Mouse (Mus musculus): ENCODE measurements around the gene Ruvbl2. TPM values are rescaled to one million over a fixed set of nuclear protein-coding genes. Genes with fewer than 3 reads are reported as not detected.

Gene Ruvbl2
- polyA plus RNA-seq, 1 experiment from 2014 or later, result 115 TPM

- Histone ChIP-seq H3K4me2 (ENCODE audit: low read depth, low read length) (no peak overlapping the region), H3K36me3 (ENCODE audit: control insufficient read depth, insufficient read depth, low read length) (no peaks in the 10 kb centered on the region), H3K4me1 (ENCODE audit: control insufficient read depth, insufficient read depth, low read length) (peaks cover 14% of the 10 kb centered on the region; the same call in 1 of the 2 replicates), H3K9me3 (replicated peaks; ENCODE audit: control insufficient read depth, low read length) (no peaks in the 10 kb centered on the region), H3K4me3 (replicated peaks; ENCODE audit: low read length) (no peak overlapping the region), H3K27ac (ENCODE audit: low read length) (no peak overlapping the region), H3K27me3 (ENCODE audit: control insufficient read depth, insufficient read depth, low read length) (peaks cover 54% of the 10 kb centered on the region), H3K9ac (ENCODE audit: low read length) (no peak overlapping the region)
- WGBS, result 79% methylated on average over 8 of the region's 8 CpGs
- ATAC-seq (ENCODE audit: insufficient read depth, low FRiP score), result no peak
These were observed 28.3 kb downstream of the Ruvbl2 start for GRCm38 (mm10) chr7:45409497-45410163.

GRCm38 (mm10) chr7:45408949-45409348 lies 28.9 kb downstream of the Ruvbl2 start:
- ATAC-seq (ENCODE audit: insufficient read depth, low FRiP score), result no peak
- Histone ChIP-seq H3K9ac (ENCODE audit: low read length) (no peak overlapping the region), H3K36me3 (ENCODE audit: control insufficient read depth, insufficient read depth, low read length) (no peaks in the 10 kb centered on the region), H3K9me3 (replicated peaks; ENCODE audit: control insufficient read depth, low read length) (no peaks in the 10 kb centered on the region), H3K4me2 (ENCODE audit: low read depth, low read length) (no peak overlapping the region), H3K4me1 (ENCODE audit: control insufficient read depth, insufficient read depth, low read length) (peaks cover 9% of the 10 kb centered on the region; the same call in 1 of the 2 replicates), H3K27ac (ENCODE audit: low read length) (no peak overlapping the region), H3K27me3 (ENCODE audit: control insufficient read depth, insufficient read depth, low read length) (peaks cover 49% of the 10 kb centered on the region), H3K4me3 (replicated peaks; ENCODE audit: low read length) (no peak overlapping the region)
- WGBS, result 88% methylated on average over 17 of the region's 17 CpGs

GRCm38 (mm10) chr7:45408351-45408750 lies 29.5 kb downstream of the Ruvbl2 start:
- Histone ChIP-seq H3K4me3 (replicated peaks; ENCODE audit: low read length) (no peak overlapping the region), H3K9ac (ENCODE audit: low read length) (no peak overlapping the region), H3K36me3 (ENCODE audit: control insufficient read depth, insufficient read depth, low read length) (no peaks in the 10 kb centered on the region), H3K27me3 (ENCODE audit: control insufficient read depth, insufficient read depth, low read length) (peaks cover 49% of the 10 kb centered on the region), H3K9me3 (replicated peaks; ENCODE audit: control insufficient read depth, low read length) (no peaks in the 10 kb centered on the region), H3K27ac (ENCODE audit: low read length) (no peak overlapping the region), H3K4me1 (ENCODE audit: control insufficient read depth, insufficient read depth, low read length) (0 out of 2 replicates have a peak, but pooled peaks cover 6% of the 10 kb centered on the region), H3K4me2 (ENCODE audit: low read depth, low read length) (no peak overlapping the region)
- WGBS, result 69% methylated on average over 7 of the region's 7 CpGs
- ATAC-seq (ENCODE audit: insufficient read depth, low FRiP score), result no peak

GRCm38 (mm10) chr7:45407836-45408235 lies 30.1 kb downstream of the Ruvbl2 start:
- H3K36me3 ChIP-seq (ENCODE audit: control insufficient read depth, insufficient read depth, low read length), result no peaks in the 10 kb centered on the region
- no peak overlapping the region for H3K27ac ChIP-seq (ENCODE audit: low read length)
- H3K9ac ChIP-seq (ENCODE audit: low read length), result no peak overlapping the region
- H3K9me3 ChIP-seq (replicated peaks; ENCODE audit: control insufficient read depth, low read length), result no peaks in the 10 kb centered on the region
- ATAC-seq (ENCODE audit: insufficient read depth, low FRiP score), result no peak
- no peak overlapping the region for H3K4me3 ChIP-seq (replicated peaks; ENCODE audit: low read length)
- 0 out of 2 replicates have a peak, but pooled peaks cover 6% of the 10 kb centered on the region for H3K4me1 ChIP-seq (ENCODE audit: control insufficient read depth, insufficient read depth, low read length)
- peaks cover 49% of the 10 kb centered on the region for H3K27me3 ChIP-seq (ENCODE audit: control insufficient read depth, insufficient read depth, low read length)
- no peak overlapping the region for H3K4me2 ChIP-seq (ENCODE audit: low read depth, low read length)
- WGBS, result 75% methylated on average over 10 of the region's 10 CpGs

- Histone ChIP-seq H3K9ac (ENCODE audit: low read length) (peak overlapping the region; percentile 66), H3K9me3 (replicated peaks; ENCODE audit: control insufficient read depth, low read length) (no peaks in the 10 kb centered on the region), H3K4me2 (ENCODE audit: low read depth, low read length) (peak overlapping the region; percentile 75), H3K27ac (ENCODE audit: low read length) (no peak overlapping the region), H3K36me3 (ENCODE audit: control insufficient read depth, insufficient read depth, low read length) (no peaks in the 10 kb centered on the region), H3K27me3 (ENCODE audit: control insufficient read depth, insufficient read depth, low read length) (peaks cover 47% of the 10 kb centered on the region), H3K4me1 (ENCODE audit: control insufficient read depth, insufficient read depth, low read length) (0 out of 2 replicates have a peak, but pooled peaks cover 6% of the 10 kb centered on the region), H3K4me3 (replicated peaks; ENCODE audit: low read length) (peak overlapping the region; percentile 49)
- peak; percentile 22; the same call in 1 of the 2 replicates for ATAC-seq (ENCODE audit: insufficient read depth, low FRiP score)
- WGBS, result under 1% methylated on average over 112 of the region's 114 CpGs
These were observed 31.4 kb downstream of the Ruvbl2 start for GRCm38 (mm10) chr7:45406157-45407156.

GRCm38 (mm10) chr7:45405091-45406075 lies 32.5 kb downstream of the Ruvbl2 start, which contains the start of gene Kcna7:
Gene Kcna7 (plus strand): TSS chr7:45405653.
- Histone ChIP-seq H3K4me1 (ENCODE audit: control insufficient read depth, insufficient read depth, low read length) (0 out of 2 replicates have a peak, but pooled peaks cover 6% of the 10 kb centered on the region), H3K9ac (ENCODE audit: low read length) (peak within 1 kb of the TSS; percentile 66), H3K9me3 (replicated peaks; ENCODE audit: control insufficient read depth, low read length) (no peaks in the 10 kb centered on the region), H3K27me3 (ENCODE audit: control insufficient read depth, insufficient read depth, low read length) (peaks cover 47% of the 10 kb centered on the region), H3K36me3 (ENCODE audit: control insufficient read depth, insufficient read depth, low read length) (no peaks in the 10 kb centered on the region), H3K27ac (ENCODE audit: low read length) (no peak within 1 kb of the TSS), H3K4me2 (ENCODE audit: low read depth, low read length) (peak within 1 kb of the TSS; percentile 75), H3K4me3 (replicated peaks; ENCODE audit: low read length) (peak within 1 kb of the TSS; percentile 49)
- 11% methylated on average over 28 of the region's 28 CpGs for WGBS
- peak; percentile 20; the same call in 1 of the 2 replicates for ATAC-seq (ENCODE audit: insufficient read depth, low FRiP score)

- peak; percentile 22; the same call in 1 of the 2 replicates for ATAC-seq (ENCODE audit: insufficient read depth, low FRiP score)
- Histone ChIP-seq H3K27me3 (ENCODE audit: control insufficient read depth, insufficient read depth, low read length) (peaks cover 39% of the 10 kb centered on the region), H3K4me2 (ENCODE audit: low read depth, low read length) (no peak overlapping the region), H3K36me3 (ENCODE audit: control insufficient read depth, insufficient read depth, low read length) (no peaks in the 10 kb centered on the region), H3K9me3 (replicated peaks; ENCODE audit: control insufficient read depth, low read length) (no peaks in the 10 kb centered on the region), H3K9ac (ENCODE audit: low read length) (no peak overlapping the region), H3K27ac (ENCODE audit: low read length) (no peak overlapping the region), H3K4me3 (replicated peaks; ENCODE audit: low read length) (no peak overlapping the region), H3K4me1 (ENCODE audit: control insufficient read depth, insufficient read depth, low read length) (0 out of 2 replicates have a peak, but pooled peaks cover 6% of the 10 kb centered on the region)
- 44% methylated on average over 6 of the region's 6 CpGs for WGBS
These were observed 34.2 kb downstream of the Ruvbl2 start for GRCm38 (mm10) chr7:45403532-45404261.

Data from stomach, embryonic 16.5 days (tissue).